ENCODE assay signal across 10 mouse cellular contexts in genomic region chr6:124925941-124926340, GRCm38 (mm10). TPM values are rescaled to one million over a fixed set of nuclear protein-coding genes. Genes with fewer than 3 reads are reported as not detected.
A peak's percentile ranks its signal among the peaks of the same experiment; 100 is the strongest.
DNase-seq lines count a peak whose midpoint lies in the region; ATAC-seq lines count a peak whose summit lies in the region.
"Had no signal": no experiment of that assay in that cellular context is flagged by ENCODE, and none has a peak within 500 bp of the region (broad histone marks: within the 10 kb centered on the region; RNA-seq: fewer than 3 reads in every experiment).

No protein-coding gene starts in this region.

- peaks cover 27% of the 10 kb centered on the region for H3K4me1 ChIP-seq in heart, embryonic 10.5 days
- peaks cover 19% of the 10 kb centered on the region for H3K4me1 ChIP-seq in limb, embryonic 11.5 days (ENCODE audit: control insufficient read depth, insufficient read depth, low read length)

- intact Hi-C loops in gastrocnemius, postnatal 36 days (cut with DNase I): no loop called here

- no peak overlapping the region for H3K9ac ChIP-seq in limb, embryonic 11.5 days (ENCODE audit: low read length)
- H3K9ac ChIP-seq: forebrain, postnatal 0 days had no signal

- H3K4me2 ChIP-seq in limb, embryonic 11.5 days (ENCODE audit: low read depth, severe bottlenecking): no peak overlapping the region

- no peaks in the 10 kb centered on the region for H3K9me3 ChIP-seq in heart, embryonic 10.5 days
- H3K9me3 ChIP-seq in limb, embryonic 11.5 days (ENCODE audit: control insufficient read depth, low read length): no peaks in the 10 kb centered on the region

- peak; percentile 22 for DNase-seq in cerebellum, adult 9-11 months
- no peak for DNase-seq in cerebellum, postnatal 14 days
- no peak for DNase-seq in heart, embryonic 10.5 days (ENCODE audit: low spot score)
- DNase-seq in limb, embryonic 11.5 days (ENCODE audit: low spot score): no peak
- DNase-seq in lung, postnatal 25 days (ENCODE audit: low spot score): peak; percentile 85
- no peak for DNase-seq in right cerebral cortex, postnatal 4 days
- no peak for DNase-seq in gastrocnemius, postnatal 36 days
- DNase-seq: forebrain, postnatal 0 days; layer of hippocampus, postnatal 36 days had no signal

- no peaks in the 10 kb centered on the region for H3K27me3 ChIP-seq in heart, embryonic 10.5 days (ENCODE audit: insufficient read depth, poor library complexity, severe bottlenecking)
- H3K27me3 ChIP-seq in limb, embryonic 11.5 days (ENCODE audit: control insufficient read depth, insufficient read depth, low read length): no peaks in the 10 kb centered on the region

- peak overlapping the region; percentile 71 for H3K27ac ChIP-seq in heart, embryonic 10.5 days
- H3K27ac ChIP-seq in limb, embryonic 11.5 days (replicated peaks; ENCODE audit: low read depth, low read length): 0 out of 2 replicates have a peak overlapping the region, but pooled peaks have one; percentile 12

- H3K4me3 ChIP-seq in heart, embryonic 10.5 days: no peak overlapping the region
- H3K4me3 ChIP-seq in limb, embryonic 11.5 days (ENCODE audit: low read depth, low read length): no peak overlapping the region

- H3K36me3 ChIP-seq in heart, embryonic 10.5 days: no peaks in the 10 kb centered on the region
- H3K36me3 ChIP-seq in limb, embryonic 11.5 days (ENCODE audit: control insufficient read depth, insufficient read depth, low read length): no peaks in the 10 kb centered on the region

- no peak for ATAC-seq in limb, embryonic 11.5 days (ENCODE audit: insufficient number of reproducible peaks, low FRiP score, low TSS enrichment, low read depth)
- ATAC-seq in megakaryocyte-erythroid progenitor cell, adult 5-6 weeks (replicated peaks; ENCODE audit: low FRiP score, low TSS enrichment, poor library complexity, severe bottlenecking): no peak
- ATAC-seq: forebrain, postnatal 0 days had no signal

- WGBS in heart, embryonic 10.5 days: 36% methylated on average over 5 of the region's 5 CpGs
- WGBS in limb, embryonic 11.5 days: 58% methylated on average over 5 of the region's 5 CpGs

RNA-seq across cellular contexts. Expression of gene Mlf2, which starts 5.2 kb away (rescaled TPM):
- polyA plus RNA-seq in heart, embryonic 10.5 days (2016; fragmentation: Nextera tagmentation; extraction: Ambion mirVana): 363 and 402 TPM in 2 replicates
- 406 and 414 TPM in 2 replicates for polyA plus RNA-seq in limb, embryonic 11.5 days (2014; fragmentation: Nextera tagmentation; extraction: Ambion mirVana)
- total RNA-seq in megakaryocyte-erythroid progenitor cell, adult 5-6 weeks (2014; fragmentation: Nextera tagmentation): 103 and 117 TPM in 2 replicates
- total RNA-seq in megakaryocyte-erythroid progenitor cell, adult 5-6 weeks (2017): 59.2 and 99.1 TPM in 2 replicates
- 100 to 1,000 TPM; 201 to 209 TPM for total RNA-seq in gastrocnemius, postnatal 36 days (2021)

RNA-seq across cellular contexts. Expression of gene Ptms, which starts 6.0 kb away (rescaled TPM):
- polyA plus RNA-seq in heart, embryonic 10.5 days (2016; fragmentation: Nextera tagmentation; extraction: Ambion mirVana): 123 and 174 TPM in 2 replicates
- polyA plus RNA-seq in limb, embryonic 11.5 days (2014; fragmentation: Nextera tagmentation; extraction: Ambion mirVana): 221 and 223 TPM in 2 replicates
- 5.3 and 30.7 TPM in 2 replicates for total RNA-seq in megakaryocyte-erythroid progenitor cell, adult 5-6 weeks (2014; fragmentation: Nextera tagmentation)
- 21.6 and 22.1 TPM in 2 replicates for total RNA-seq in megakaryocyte-erythroid progenitor cell, adult 5-6 weeks (2017)
- total RNA-seq in gastrocnemius, postnatal 36 days (2021): 100 to 1,000 TPM; 101 to 129 TPM

RNA-seq across cellular contexts. Expression of gene Lag3, which starts 14.4 kb away (rescaled TPM):
- polyA plus RNA-seq in heart, embryonic 10.5 days (2016; fragmentation: Nextera tagmentation; extraction: Ambion mirVana): 1.2 and 2.8 TPM in 2 replicates
- polyA plus RNA-seq in limb, embryonic 11.5 days (2014; fragmentation: Nextera tagmentation; extraction: Ambion mirVana): 0.88 and 1.4 TPM in 2 replicates
- total RNA-seq in megakaryocyte-erythroid progenitor cell, adult 5-6 weeks (2014; fragmentation: Nextera tagmentation): 0.09 and 0.35 TPM in 2 replicates
- 1.6 TPM in 1 of 2 replicates, not detected in the other for total RNA-seq in megakaryocyte-erythroid progenitor cell, adult 5-6 weeks (2017)
- under 1 TPM in 1 of 2 experiments, not detected in 1; 0.25 TPM for total RNA-seq in gastrocnemius, postnatal 36 days (2021)

RNA-seq across cellular contexts. Expression of gene Cd4, which starts 37.9 kb away (rescaled TPM):
- 0.05 TPM in 1 of 2 replicates, not detected in the other for polyA plus RNA-seq in heart, embryonic 10.5 days (2016; fragmentation: Nextera tagmentation; extraction: Ambion mirVana)
- polyA plus RNA-seq in limb, embryonic 11.5 days (2014; fragmentation: Nextera tagmentation; extraction: Ambion mirVana): 0.06 TPM in 1 of 2 replicates, not detected in the other
- total RNA-seq in megakaryocyte-erythroid progenitor cell, adult 5-6 weeks (2014; fragmentation: Nextera tagmentation): not detected in 2 replicates
- total RNA-seq in megakaryocyte-erythroid progenitor cell, adult 5-6 weeks (2017): not detected in 2 replicates
- total RNA-seq in gastrocnemius, postnatal 36 days (2021): 1 to 10 TPM in 1 of 2 experiments, not detected in 1; 2.8 TPM

RNA-seq across cellular contexts. Expression of gene Cops7a, which starts 39.4 kb away (rescaled TPM):
- polyA plus RNA-seq in heart, embryonic 10.5 days (2016; fragmentation: Nextera tagmentation; extraction: Ambion mirVana): 173 and 178 TPM in 2 replicates
- 126 and 129 TPM in 2 replicates for polyA plus RNA-seq in limb, embryonic 11.5 days (2014; fragmentation: Nextera tagmentation; extraction: Ambion mirVana)
- 71.0 and 117 TPM in 2 replicates for total RNA-seq in megakaryocyte-erythroid progenitor cell, adult 5-6 weeks (2014; fragmentation: Nextera tagmentation)
- total RNA-seq in megakaryocyte-erythroid progenitor cell, adult 5-6 weeks (2017): 46.8 and 57.5 TPM in 2 replicates
- total RNA-seq in gastrocnemius, postnatal 36 days (2021): 100 to 1,000 TPM in 1 of 2 experiments, 10 to 100 TPM in 1; 98.3 to 107 TPM

Comparison
In these comparisons a context has a peak if more than half of its experiments do, and no peak if none do; other contexts are left out.
1. DNase-seq: peak in cerebellum, adult 9-11 months (single experiment) and lung, postnatal 25 days (single experiment); none in cerebellum, postnatal 14 days (0 of 2), heart, embryonic 10.5 days (single experiment), limb, embryonic 11.5 days (single experiment), right cerebral cortex, postnatal 4 days (single experiment) and gastrocnemius, postnatal 36 days (0 of 2).